Mouse (Mus musculus) bone marrow macrophage, adult 2 months (primary cell): Measurements from ENCODE around the gene Ppard.

ENCODE experiments used
- CTCF ChIP-seq: IDR thresholded peaks from 2 replicates; pipeline ENCODE4 v1.5.1; 2012; ENCODE audit warnings: low read depth, mild to moderate bottlenecking, low read length, moderate library complexity
- POLR2A ChIP-seq: IDR thresholded peaks from 2 replicates; pipeline ENCODE4 v1.6.1; 2012; ENCODE audit warnings: mild to moderate bottlenecking, low read depth, low read length, borderline replicate concordance

- TF ChIP-seq CTCF (no peak), POLR2A (no peak)
Measured at GRCm38 (mm10) chr17:28286964-28287363, 54.5 kb downstream of the Ppard start.
